Mouse (Mus musculus) cerebellum, adult 9-10 months (tissue): Measurements from ENCODE around the gene BC061212.
"Not testable (repeated sequence)": the region's sequence is repeated elsewhere in the genome, so short reads cannot be mapped to it uniquely, and the experiment has no call there.

Source experiments
- DNase-seq: peaks from one replicate; pipeline ENCODE4 v3.0.0; 2022

Gene BC061212

GRCm38 (mm10) chr5:94070445-94070844 lies at the start of gene BC061212:
TSS of gene BC061212 (minus strand) at chr5:94070545.
- not testable (repeated sequence) for DNase-seq

- DNase-seq = not testable (repeated sequence)
These were observed 5.7 kb upstream of the BC061212 start, which contains the start of gene Gm6351 for GRCm38 (mm10) chr5:94076085-94076484. TSS of gene Gm6351 (plus strand) at chr5:94076385.
